Mouse (Mus musculus): ENCODE measurements around the gene Ifna6. TPM values are rescaled to one million over a fixed set of nuclear protein-coding genes. Genes with fewer than 3 reads are reported as not detected.
A peak's percentile ranks its signal among the peaks of the same experiment; 100 is the strongest.
"Not testable (repeated sequence)": the region's sequence is repeated elsewhere in the genome, so short reads cannot be mapped to it uniquely, and the experiment has no call there.

Ifna6 gene
- not detected in 2 replicates for polyA plus RNA-seq (2016; fragmentation: Nextera tagmentation; extraction: Ambion mirVana)

GRCm38 (mm10) chr4:88827116-88827515 is at the start of gene Ifna6:
Gene Ifna6, plus strand, starts transcription at chr4:88827416.
- H3K27ac ChIP-seq; H3K9ac ChIP-seq; H3K4me1 ChIP-seq; ATAC-seq (ENCODE audit: low FRiP score); H3K27me3 ChIP-seq; H3K4me3 ChIP-seq; H3K4me2 ChIP-seq (replicated peaks); H3K9me3 ChIP-seq (replicated peaks); H3K36me3 ChIP-seq: not testable (repeated sequence)

- not testable (repeated sequence) for H3K4me1 ChIP-seq; ATAC-seq (ENCODE audit: low FRiP score); H3K4me2 ChIP-seq (replicated peaks); H3K9ac ChIP-seq; H3K4me3 ChIP-seq; H3K27ac ChIP-seq; H3K27me3 ChIP-seq; H3K36me3 ChIP-seq; H3K9me3 ChIP-seq (replicated peaks)
- WGBS, result no CpG with 5 or more reads among the region's 29 CpGs
Measured at GRCm38 (mm10) chr4:88779550-88779949, 47.7 kb upstream of the Ifna6 start, which contains the start of gene Gm13272. Gene Gm13272, plus strand, starts transcription at chr4:88779850.

GRCm38 (mm10) chr4:88780320-88780719 is 46.9 kb upstream of the Ifna6 start:
- not testable (repeated sequence) for H3K9me3 ChIP-seq (replicated peaks); H3K4me3 ChIP-seq; H3K4me1 ChIP-seq; H3K9ac ChIP-seq; ATAC-seq (ENCODE audit: low FRiP score); H3K27me3 ChIP-seq; H3K36me3 ChIP-seq; H3K27ac ChIP-seq; H3K4me2 ChIP-seq (replicated peaks)
- WGBS, result 57% methylated on average over 14 of the region's 18 CpGs

GRCm38 (mm10) chr4:88781831-88782230 is 45.4 kb upstream of the Ifna6 start, which contains the start of gene Ifnz:
Gene Ifnz, plus strand, starts transcription at chr4:88782131.
- H3K4me2 ChIP-seq (replicated peaks), result peak within 1 kb of the TSS; percentile 41
- H3K27ac ChIP-seq; H3K4me3 ChIP-seq; H3K4me1 ChIP-seq; ATAC-seq (ENCODE audit: low FRiP score); H3K27me3 ChIP-seq; H3K36me3 ChIP-seq; H3K9ac ChIP-seq; H3K9me3 ChIP-seq (replicated peaks): not testable (repeated sequence)
- WGBS, result 12% methylated on average over 5 of the region's 7 CpGs

GRCm38 (mm10) chr4:88782335-88782734 is 44.9 kb upstream of the Ifna6 start:
- not testable (repeated sequence) for H3K4me3 ChIP-seq, H3K9ac ChIP-seq
- WGBS, result 0% methylated on average over 1 of the region's 31 CpGs

GRCm38 (mm10) chr4:88785409-88785808 is 41.8 kb upstream of the Ifna6 start, which contains the start of gene Gm13276:
Gene Gm13276, plus strand, starts transcription at chr4:88785709.
- H3K4me3 ChIP-seq; H3K9ac ChIP-seq; H3K4me1 ChIP-seq; H3K27ac ChIP-seq; ATAC-seq (ENCODE audit: low FRiP score); H3K4me2 ChIP-seq (replicated peaks); H3K9me3 ChIP-seq (replicated peaks); H3K36me3 ChIP-seq; H3K27me3 ChIP-seq: not testable (repeated sequence)
- WGBS, result no CpG with 5 or more reads among the region's 27 CpGs

More at GRCm38 (mm10) chr4:88782335-88782734, 44.9 kb upstream of the Ifna6 start:
- peak overlapping the region; percentile 41 for H3K4me2 ChIP-seq (replicated peaks)
- not testable (repeated sequence) for ATAC-seq (ENCODE audit: low FRiP score); H3K27ac ChIP-seq; H3K9me3 ChIP-seq (replicated peaks); H3K4me1 ChIP-seq; H3K27me3 ChIP-seq; H3K36me3 ChIP-seq

GRCm38 (mm10) chr4:88788402-88788801 is 38.8 kb upstream of the Ifna6 start, which contains the start of gene Gm13277:
Gene Gm13277, plus strand, starts transcription at chr4:88788632.
- not testable (repeated sequence) for H3K9ac ChIP-seq; ATAC-seq (ENCODE audit: low FRiP score); H3K36me3 ChIP-seq; H3K4me1 ChIP-seq; H3K4me3 ChIP-seq; H3K27ac ChIP-seq; H3K9me3 ChIP-seq (replicated peaks); H3K27me3 ChIP-seq; H3K4me2 ChIP-seq (replicated peaks)
- 0% methylated on average over 4 of the region's 28 CpGs for WGBS

- H3K9ac ChIP-seq; H3K9me3 ChIP-seq (replicated peaks); H3K27me3 ChIP-seq; H3K36me3 ChIP-seq; ATAC-seq (ENCODE audit: low FRiP score); H3K27ac ChIP-seq; H3K4me3 ChIP-seq; H3K4me2 ChIP-seq (replicated peaks); H3K4me1 ChIP-seq: not testable (repeated sequence)
- WGBS, result no CpG with 5 or more reads among the region's 28 CpGs
Measured at GRCm38 (mm10) chr4:88791250-88791649, 36.0 kb upstream of the Ifna6 start, which contains the start of gene Gm13278. Gene Gm13278, plus strand, starts transcription at chr4:88791550.

- not testable (repeated sequence) for H3K9me3 ChIP-seq (replicated peaks); H3K4me1 ChIP-seq; H3K27me3 ChIP-seq; H3K4me3 ChIP-seq; H3K4me2 ChIP-seq (replicated peaks); H3K36me3 ChIP-seq; ATAC-seq (ENCODE audit: low FRiP score); H3K9ac ChIP-seq; H3K27ac ChIP-seq
- 0% methylated on average over 8 of the region's 52 CpGs for WGBS
Measured at GRCm38 (mm10) chr4:88793936-88794675, 33.1 kb upstream of the Ifna6 start, which contains the start of gene Gm13275. Gene Gm13275, plus strand, starts transcription at chr4:88794487.

GRCm38 (mm10) chr4:88797097-88797496 is 30.1 kb upstream of the Ifna6 start, which contains the start of gene Gm13279:
Gene Gm13279, plus strand, starts transcription at chr4:88797397.
- ATAC-seq (ENCODE audit: low FRiP score); H3K4me1 ChIP-seq; H3K4me3 ChIP-seq; H3K4me2 ChIP-seq (replicated peaks); H3K9ac ChIP-seq; H3K27me3 ChIP-seq; H3K27ac ChIP-seq; H3K9me3 ChIP-seq (replicated peaks); H3K36me3 ChIP-seq: not testable (repeated sequence)
- whole genome bisulfite sequencing, result no CpG with 5 or more reads among the region's 28 CpGs

GRCm38 (mm10) chr4:88799365-88799764 is 27.9 kb upstream of the Ifna6 start, which contains the start of gene Gm13285:
Gene Gm13285, plus strand, starts transcription at chr4:88799665.
- not testable (repeated sequence) for H3K9ac ChIP-seq; H3K9me3 ChIP-seq (replicated peaks); H3K4me1 ChIP-seq; H3K27me3 ChIP-seq; H3K27ac ChIP-seq; H3K36me3 ChIP-seq; ATAC-seq (ENCODE audit: low FRiP score); H3K4me3 ChIP-seq; H3K4me2 ChIP-seq (replicated peaks)
- 13% methylated on average over 5 of the region's 7 CpGs for WGBS

- H3K4me3 ChIP-seq; H3K4me1 ChIP-seq; H3K4me2 ChIP-seq (replicated peaks); H3K36me3 ChIP-seq; H3K27me3 ChIP-seq; H3K27ac ChIP-seq; ATAC-seq (ENCODE audit: low FRiP score); H3K9me3 ChIP-seq (replicated peaks); H3K9ac ChIP-seq: not testable (repeated sequence)
- no CpG with 5 or more reads among the region's 29 CpGs for WGBS
Measured at GRCm38 (mm10) chr4:88802954-88803353, 24.3 kb upstream of the Ifna6 start, which contains the start of gene Gm13287. Gene Gm13287, plus strand, starts transcription at chr4:88803254.

GRCm38 (mm10) chr4:88805231-88805630 is 22.0 kb upstream of the Ifna6 start, which contains the start of gene Gm13288:
Gene Gm13288, plus strand, starts transcription at chr4:88805531.
- H3K9ac ChIP-seq; H3K9me3 ChIP-seq (replicated peaks); H3K4me3 ChIP-seq; H3K27me3 ChIP-seq; ATAC-seq (ENCODE audit: low FRiP score); H3K27ac ChIP-seq; H3K4me1 ChIP-seq; H3K36me3 ChIP-seq: not testable (repeated sequence)
- H3K4me2 ChIP-seq (replicated peaks), result peak within 1 kb of the TSS; percentile 43
- WGBS, result no CpG with 5 or more reads among the region's 8 CpGs

Data from hindbrain, embryonic 12.5 days (tissue).